Mouse (Mus musculus) lung, adult 2 months (tissue): ENCODE data around the gene Lrrc1. TPM values are rescaled to one million over a fixed set of nuclear protein-coding genes. Genes with fewer than 3 reads are reported as not detected.

Experiments used
- DNase-seq: peaks from one replicate; pipeline ENCODE4 v3.0.0; 2022
- H3K4me1 ChIP-seq: fragments of 200-500 bp; 2 replicates; pipeline ENCODE4 v1.6.1; 2011; ENCODE audit warnings: low read length; ENCODE audit not compliant: control insufficient read depth, insufficient read depth
- H3K4me3 ChIP-seq: fragments of 200-500 bp; replicated peaks from 2 replicates; pipeline ENCODE3; 2011; ENCODE audit warnings: low read depth, mild to moderate bottlenecking, control low read depth, low read length; ENCODE audit errors: extremely low read depth
- CTCF ChIP-seq: fragments of 200-500 bp; IDR thresholded peaks from 2 replicates; pipeline ENCODE4 v1.5.1; 2011; ENCODE audit warnings: mild to moderate bottlenecking, low read length, control low read depth; ENCODE audit not compliant: insufficient read depth
- POLR2A ChIP-seq: fragments of 200-500 bp; IDR thresholded peaks from 2 replicates; pipeline ENCODE4 v1.6.1; 2011; ENCODE audit warnings: low read depth, mild to moderate bottlenecking, control low read depth, low read length, borderline replicate concordance; ENCODE audit errors: extremely low read depth
- WGBS: fragments of 180-500 bp; shearing (Covaris S2); methylation state at CpG from one replicate; pipeline ENCODE4 v1.1.7; 2018; 5-methylcytosine and 5-hydroxymethylcytosine counted together
- polyA plus RNA-seq: library from polyadenylated mRNA; depleted of rRNA; stranded (reverse); fragments of >200 nt; gene quantifications from 2 replicates; pipeline ENCODE4 v1.2.3, GENCODE M21; 2012

The Lrrc1 gene
- polyA plus RNA-seq, 1 experiment, result 45.3 TPM

DNA sequence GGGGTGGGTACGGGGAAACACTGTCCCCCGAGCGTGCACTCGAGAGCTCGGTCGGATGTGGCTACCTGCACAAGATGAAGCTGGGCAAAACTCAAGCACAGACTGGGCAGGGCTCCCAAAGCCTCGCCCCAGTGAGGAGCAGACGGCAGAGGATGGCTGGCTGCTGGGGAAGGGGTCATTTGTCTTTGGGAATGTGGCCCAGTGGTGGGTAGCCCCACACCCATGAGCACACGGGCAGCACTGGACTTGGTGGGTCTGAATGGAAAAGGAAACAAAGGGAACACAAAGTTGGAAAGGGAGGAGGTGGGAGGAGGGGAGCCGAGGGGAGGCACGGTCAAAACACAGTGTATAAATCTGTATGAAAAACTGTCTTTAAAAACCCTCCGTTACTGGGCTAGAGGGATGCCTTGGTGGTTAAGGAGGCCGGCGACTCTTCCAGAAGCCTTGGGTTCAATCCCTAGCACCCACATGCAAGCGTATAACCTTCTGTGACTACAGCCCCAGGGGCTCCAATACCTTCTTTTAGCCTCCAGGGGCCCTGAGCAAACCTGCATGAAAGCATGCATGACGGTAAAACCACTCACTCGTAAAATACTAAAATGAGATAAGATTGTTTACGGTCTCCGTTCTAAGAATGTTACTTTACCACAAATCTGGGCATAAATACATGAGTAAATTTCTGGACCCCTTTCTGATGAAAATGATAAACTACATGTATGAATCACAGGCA is 89.1 kb downstream of the Lrrc1 start:
- no peak overlapping the region for H3K4me3 ChIP-seq
- WGBS, result 89% methylated on average over 19 of the region's 19 CpGs
- DNase-seq, result no peak
- TF ChIP-seq CTCF (no peak), POLR2A (no peak)
- H3K4me1 ChIP-seq, result no peaks in the 10 kb centered on the region

DNA sequence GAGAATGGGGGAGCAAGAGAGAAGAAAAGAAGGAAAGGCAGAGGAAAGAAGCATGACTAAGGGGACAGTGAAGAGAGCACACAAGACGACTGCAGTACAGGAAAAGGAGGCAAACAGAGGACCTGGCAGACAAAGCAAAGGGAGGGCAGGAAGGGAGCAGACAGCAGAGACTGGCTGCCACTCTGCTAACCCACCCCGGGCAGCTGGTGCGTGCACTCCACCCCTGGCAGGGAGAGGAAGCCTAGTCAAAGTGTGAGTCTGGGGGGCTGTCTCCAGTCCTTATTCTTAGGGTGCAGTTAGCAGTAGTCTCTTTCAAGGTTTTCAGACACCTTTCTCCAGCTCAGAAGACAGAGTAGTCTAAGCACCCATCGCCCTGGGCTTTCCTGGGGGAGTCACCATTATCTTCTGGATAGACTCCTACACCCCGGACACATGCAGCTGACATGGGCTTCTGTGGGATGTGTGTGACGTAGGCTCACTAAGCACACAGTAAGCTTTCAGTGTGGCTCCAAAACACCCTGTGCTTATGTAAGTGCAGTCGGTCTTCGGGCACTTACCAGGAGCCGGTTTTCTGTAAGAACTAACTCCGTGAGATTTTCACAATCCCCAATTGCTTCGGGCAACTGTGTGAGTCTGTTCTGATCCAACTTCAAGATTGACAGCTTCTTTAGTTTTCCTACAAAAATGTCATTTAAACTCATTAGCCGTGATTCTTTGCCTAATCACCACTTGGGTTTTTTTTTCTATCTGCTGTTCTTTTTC is 92.4 kb downstream of the Lrrc1 start:
- WGBS, result 81% methylated on average over 12 of the region's 12 CpGs
- no peaks in the 10 kb centered on the region for H3K4me1 ChIP-seq
- TF ChIP-seq POLR2A, result no peak
- no peak for TF ChIP-seq CTCF
- DNase-seq, result no peak
- no peak overlapping the region for H3K4me3 ChIP-seq

DNA sequence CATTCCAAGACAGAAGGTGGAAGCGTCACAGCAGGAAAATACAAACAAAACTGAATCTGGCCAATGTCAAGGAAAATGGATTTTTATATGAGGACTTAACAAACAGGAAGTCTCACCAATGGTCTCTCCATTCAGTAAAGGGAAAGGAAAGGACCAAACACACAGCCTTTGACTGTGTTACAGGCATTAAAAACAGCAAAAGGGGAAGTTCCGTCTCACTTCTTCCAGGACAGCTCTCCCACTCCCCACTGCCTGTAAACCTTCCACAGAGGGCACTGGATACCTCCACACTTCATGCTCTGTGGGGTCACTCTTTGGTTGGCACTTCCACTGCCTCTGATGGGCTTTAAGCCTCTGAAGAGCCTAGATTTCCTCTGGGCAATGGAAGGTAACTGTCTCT is 94.2 kb downstream of the Lrrc1 start:
- DNase-seq, result no peak
- WGBS, result 73% methylated on average over 2 of the region's 2 CpGs

GRCm38 (mm10) chr9:77444876-77445275 is 99.8 kb downstream of the Lrrc1 start:
- 93% methylated on average over 4 of the region's 4 CpGs for WGBS
- DNase-seq, result no peak
- Histone ChIP-seq H3K4me3 (no peak overlapping the region), H3K4me1 (no peaks in the 10 kb centered on the region)
- TF ChIP-seq CTCF, result no peak
- no peak for TF ChIP-seq POLR2A

More for the DNA sequence above, 94.2 kb downstream of the Lrrc1 start:
- TF ChIP-seq CTCF (no peak), POLR2A (no peak)
- H3K4me1 ChIP-seq, result no peaks in the 10 kb centered on the region
- H3K4me3 ChIP-seq, result no peak overlapping the region

DNA sequence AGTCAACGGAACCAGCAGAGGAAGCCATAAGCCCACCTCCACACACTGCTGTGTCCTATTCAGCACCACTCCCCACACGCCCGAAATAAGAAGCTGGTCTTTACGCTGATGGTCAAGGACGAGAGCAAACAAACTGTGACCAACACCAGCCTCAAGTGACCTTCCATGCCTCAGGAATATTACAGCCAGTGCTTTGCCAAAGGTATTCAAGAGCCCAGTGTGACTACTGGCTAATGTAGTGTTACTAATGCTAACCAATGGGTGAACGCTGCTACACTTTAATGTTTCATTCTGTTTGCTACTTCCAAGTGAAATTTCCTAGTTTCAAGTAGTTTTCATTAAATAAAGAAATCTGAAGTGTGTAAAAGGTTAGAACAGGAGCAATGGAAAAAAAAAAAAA is 105.3 kb downstream of the Lrrc1 start:
- Histone ChIP-seq H3K4me1 (no peaks in the 10 kb centered on the region), H3K4me3 (no peak overlapping the region)
- DNase-seq, result no peak
- 58% methylated on average over 6 of the region's 6 CpGs for WGBS
- TF ChIP-seq CTCF (no peak), POLR2A (no peak)

DNA sequence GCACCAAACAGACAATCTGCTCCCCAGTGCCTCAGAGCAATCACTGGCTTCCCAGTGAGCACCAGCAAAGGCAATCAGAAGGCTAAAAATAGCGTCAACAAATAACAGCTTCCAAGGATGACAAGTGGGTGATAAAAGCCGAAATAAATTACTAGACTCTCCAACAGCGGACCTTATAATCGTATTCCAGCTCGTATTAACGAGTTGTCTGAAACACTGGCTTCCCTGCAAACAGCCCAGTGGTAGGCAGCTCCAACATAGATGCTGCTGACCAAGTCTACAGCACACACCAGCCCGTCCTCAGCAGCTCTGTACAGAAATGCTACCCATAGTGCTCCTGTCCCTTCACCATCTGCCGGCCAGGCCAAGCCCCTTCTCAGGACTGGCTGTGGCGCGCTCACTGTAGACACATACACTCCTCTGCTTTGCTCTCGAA is 105.8 kb downstream of the Lrrc1 start:
- TF ChIP-seq CTCF (no peak), POLR2A (no peak)
- Histone ChIP-seq H3K4me1 (no peaks in the 10 kb centered on the region), H3K4me3 (no peak overlapping the region)
- DNase-seq, result no peak
- 51% methylated on average over 11 of the region's 11 CpGs for WGBS

GRCm38 (mm10) chr9:77437131-77437530 is 107.5 kb downstream of the Lrrc1 start:
- TF ChIP-seq CTCF (no peak), POLR2A (no peak)
- Histone ChIP-seq H3K4me1 (no peaks in the 10 kb centered on the region), H3K4me3 (no peak overlapping the region)
- WGBS, result 79% methylated on average over 6 of the region's 6 CpGs
- no peak for DNase-seq

DNA sequence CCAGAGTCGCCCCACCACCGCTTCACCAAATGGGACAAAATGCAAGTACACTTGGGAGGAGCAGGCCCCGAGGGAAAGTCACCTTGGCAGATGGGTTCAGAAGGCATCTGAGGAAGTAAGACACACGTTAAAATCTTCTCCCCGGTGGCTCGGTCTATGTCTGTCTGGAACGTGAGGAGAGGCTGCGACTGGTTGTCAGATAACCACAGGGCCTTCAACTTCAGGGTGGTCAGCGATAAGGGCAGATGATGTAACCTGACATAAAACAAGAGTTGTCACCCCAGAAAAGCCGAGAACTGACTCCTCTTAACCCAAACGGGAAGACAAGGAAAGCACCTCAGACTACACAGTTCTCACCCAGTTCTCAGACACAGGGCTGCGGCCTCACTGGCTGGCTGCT is 109.7 kb downstream of the Lrrc1 start:
- no peak overlapping the region for H3K4me3 ChIP-seq
- H3K4me1 ChIP-seq, result peaks cover 2% of the 10 kb centered on the region; the same call in 1 of the 2 replicates
- TF ChIP-seq POLR2A (no peak), CTCF (no peak)
- WGBS, result 82% methylated on average over 12 of the region's 12 CpGs
- no peak for DNase-seq

DNA sequence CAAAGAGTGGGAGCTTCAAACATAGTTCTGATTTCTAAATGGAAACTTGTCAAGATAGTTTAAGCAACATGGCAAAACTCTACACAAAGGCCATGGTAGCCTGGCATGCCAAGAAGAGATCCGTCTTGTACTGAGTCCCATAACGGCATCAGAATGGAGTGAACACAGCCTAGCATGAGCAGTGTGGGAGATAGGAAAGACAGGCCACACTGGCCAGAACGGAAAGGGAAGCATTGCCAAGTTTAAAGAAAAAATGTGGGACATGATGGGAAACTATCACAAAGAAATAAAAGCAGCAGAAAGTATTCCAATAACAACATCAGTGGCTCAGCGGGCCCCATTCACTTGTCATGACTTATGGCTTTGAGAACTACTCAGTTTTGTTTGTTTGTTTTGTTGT is 111.2 kb downstream of the Lrrc1 start:
- no peak for TF ChIP-seq POLR2A
- no peak for TF ChIP-seq CTCF
- DNase-seq, result no peak
- 78% methylated on average over 4 of the region's 4 CpGs for WGBS
- peaks cover 4% of the 10 kb centered on the region for H3K4me1 ChIP-seq
- no peak overlapping the region for H3K4me3 ChIP-seq
